Mouse (Mus musculus) hindbrain, embryonic 16.5 days (tissue): ENCODE results near the gene Dcxr. TPM values are rescaled to one million over a fixed set of nuclear protein-coding genes. Genes with fewer than 3 reads are reported as not detected.
"Not testable (repeated sequence)": the region's sequence is repeated elsewhere in the genome, so short reads cannot be mapped to it uniquely, and the experiment has no call there.

Experiments used
- ATAC-seq: fragments of 200-750 bp; cut with Nextera tagmentation; 2 replicates; pipeline ENCODE4 v1.8.0; 2017; ENCODE audit warnings: moderate TSS enrichment, moderate library complexity
- H3K27ac ChIP-seq: fragments of 300-500 bp; sonication (generic); 2 replicates; pipeline ENCODE4 v1.5.1; 2014; ENCODE audit warnings: low read depth, mild to moderate bottlenecking, control low read depth, low read length, moderate library complexity
- H3K27me3 ChIP-seq: fragments of 300-500 bp; sonication (generic); replicated peaks from 2 replicates; pipeline ENCODE4 v1.6.1; 2014; ENCODE audit warnings: low read length; ENCODE audit not compliant: control insufficient read depth, insufficient read depth
- H3K36me3 ChIP-seq: fragments of 300-500 bp; sonication (generic); 2 replicates; pipeline ENCODE4 v1.6.1; 2014; ENCODE audit warnings: mild to moderate bottlenecking, low read length, moderate library complexity, mixed read lengths; ENCODE audit not compliant: control insufficient read depth, insufficient read depth
- H3K4me1 ChIP-seq: fragments of 300-500 bp; sonication (generic); 2 replicates; pipeline ENCODE4 v1.6.1; 2014; ENCODE audit warnings: low read depth, low read length; ENCODE audit not compliant: control insufficient read depth, insufficient read depth
- H3K4me2 ChIP-seq: fragments of 300-500 bp; sonication (generic); 2 replicates; pipeline ENCODE4 v1.6.1; 2014; ENCODE audit warnings: mild to moderate bottlenecking, low read length, control low read depth, moderate library complexity
- H3K4me3 ChIP-seq: fragments of 300-500 bp; sonication (generic); 2 replicates; pipeline ENCODE4 v1.5.1; 2014; ENCODE audit warnings: mild to moderate bottlenecking, low read length, control low read depth, moderate library complexity
- H3K9ac ChIP-seq: fragments of 300-500 bp; sonication (generic); 2 replicates; pipeline ENCODE4 v1.6.1; 2014; ENCODE audit warnings: low read depth, mild to moderate bottlenecking, control low read depth, low read length, moderate library complexity
- H3K9me3 ChIP-seq: fragments of 300-500 bp; sonication (generic); 2 replicates; pipeline ENCODE4 v1.6.1; 2014; ENCODE audit warnings: mild to moderate bottlenecking, low read length, moderate library complexity; ENCODE audit not compliant: control insufficient read depth
- WGBS: fragments of 180-500 bp; shearing (Covaris S2); extraction: QIAGEN DNeasy Blood & Tissue Kit; methylation state at CpG from one replicate; pipeline ENCODE4 v1.1.7; 2014; 5-methylcytosine and 5-hydroxymethylcytosine counted together
- polyA plus RNA-seq: library from polyadenylated mRNA; unstranded; fragments of >200 nt; fragmentation: Nextera tagmentation; extraction: Ambion mirVana; gene quantifications from 2 replicates; pipeline ENCODE4 v1.2.1, GENCODE M21; 2015

Gene Dcxr
- polyA plus RNA-seq, 1 experiment from 2014 or later: 11.1 TPM

DNA sequence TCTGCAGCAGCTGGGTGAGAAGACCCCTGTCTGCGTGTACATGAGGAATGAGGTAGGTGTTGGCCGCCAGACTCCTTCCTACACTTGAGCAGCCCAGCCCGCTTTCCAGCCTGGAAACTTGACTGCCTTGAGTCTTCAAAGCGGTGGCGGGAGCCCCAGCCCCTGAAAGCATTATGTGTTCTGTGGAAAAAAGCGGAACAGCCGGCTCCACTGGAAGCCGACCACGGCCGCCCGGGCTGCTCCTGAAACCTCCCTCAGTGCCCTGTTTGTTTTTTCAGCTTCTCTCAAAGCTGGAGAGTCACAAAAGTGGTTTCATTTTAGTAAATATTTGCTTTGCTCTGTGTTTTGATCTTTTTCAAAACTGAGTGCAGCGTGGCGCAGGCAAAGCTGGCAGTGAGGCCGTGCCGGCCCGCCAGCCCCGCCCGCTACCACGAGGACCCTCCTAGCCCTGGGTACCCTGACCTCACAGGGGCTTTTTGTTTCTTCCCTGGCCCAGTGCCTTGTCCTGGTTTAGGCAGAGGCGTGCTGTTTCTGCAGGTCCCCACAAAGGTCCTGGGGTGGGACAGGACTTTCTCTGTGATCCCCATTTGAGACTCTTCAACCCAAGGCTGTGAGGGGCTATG is 40.3 kb downstream of the Dcxr start:
- H3K4me1 ChIP-seq: no peaks in the 10 kb centered on the region
- no peak overlapping the region for H3K9ac ChIP-seq
- no peaks in the 10 kb centered on the region for H3K27me3 ChIP-seq
- no peak overlapping the region for H3K4me3 ChIP-seq
- no peaks in the 10 kb centered on the region for H3K9me3 ChIP-seq
- no peak overlapping the region for H3K4me2 ChIP-seq
- H3K36me3 ChIP-seq: peaks cover 8% of the 10 kb centered on the region
- peak overlapping the region; percentile 20; the same call in 1 of the 2 replicates for H3K27ac ChIP-seq
- WGBS: 77% methylated on average over 20 of the region's 20 CpGs
- ATAC-seq: no peak

DNA sequence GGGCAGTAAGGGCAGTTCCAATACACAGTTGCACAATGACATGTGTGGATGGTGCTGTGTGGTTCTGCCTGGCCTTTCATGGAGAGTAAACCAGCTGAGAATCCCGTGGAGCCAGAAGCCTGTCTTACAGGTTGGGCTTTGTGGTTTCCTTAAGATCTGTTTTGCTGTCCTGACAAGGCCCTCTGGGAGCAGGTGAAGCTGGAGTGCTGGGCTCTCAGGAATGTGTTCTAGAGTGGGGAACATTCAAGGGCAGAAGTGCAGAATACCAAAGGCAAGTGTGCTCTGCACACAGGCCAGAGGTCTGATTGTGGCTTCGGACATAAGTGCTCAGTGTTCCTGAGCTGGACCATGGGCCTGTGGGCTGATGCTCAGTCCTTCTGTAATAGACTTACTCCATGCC is 42.4 kb downstream of the Dcxr start:
- WGBS: 86% methylated on average over 2 of the region's 2 CpGs
- peaks cover 8% of the 10 kb centered on the region for H3K36me3 ChIP-seq
- H3K4me1 ChIP-seq: no peaks in the 10 kb centered on the region
- no peaks in the 10 kb centered on the region for H3K27me3 ChIP-seq
- H3K9me3 ChIP-seq: no peaks in the 10 kb centered on the region
- ATAC-seq: no peak
- no peak overlapping the region for H3K4me2 ChIP-seq
- H3K4me3 ChIP-seq: no peak overlapping the region
- no peak overlapping the region for H3K27ac ChIP-seq
- H3K9ac ChIP-seq: no peak overlapping the region

DNA sequence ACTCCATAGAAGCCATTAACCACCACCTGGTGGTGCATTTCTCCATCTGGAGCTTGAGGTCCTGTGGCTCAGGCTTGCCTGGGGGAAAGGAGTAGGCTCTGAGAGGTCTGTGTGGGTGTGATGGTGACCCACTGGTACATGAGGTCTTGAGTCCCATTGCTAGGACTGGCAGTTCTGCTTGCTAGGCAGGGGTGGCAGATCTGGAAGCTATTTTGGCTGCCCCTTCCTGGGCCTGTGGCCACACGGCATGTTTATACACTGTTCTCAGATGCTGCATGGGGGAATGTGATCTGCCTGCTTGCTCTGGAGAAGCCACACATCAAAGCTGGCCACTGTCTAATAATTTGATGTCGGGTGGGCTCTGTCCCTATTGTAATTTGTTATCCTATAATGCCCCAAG is 43.0 kb downstream of the Dcxr start:
- H3K36me3 ChIP-seq: peaks cover 7% of the 10 kb centered on the region
- H3K4me1 ChIP-seq: no peaks in the 10 kb centered on the region
- no peak overlapping the region for H3K27ac ChIP-seq
- no peak for ATAC-seq
- H3K9me3 ChIP-seq: no peaks in the 10 kb centered on the region
- H3K27me3 ChIP-seq: no peaks in the 10 kb centered on the region
- H3K4me2 ChIP-seq: no peak overlapping the region
- no peak overlapping the region for H3K9ac ChIP-seq
- 96% methylated on average over 2 of the region's 2 CpGs for WGBS
- no peak overlapping the region for H3K4me3 ChIP-seq

DNA sequence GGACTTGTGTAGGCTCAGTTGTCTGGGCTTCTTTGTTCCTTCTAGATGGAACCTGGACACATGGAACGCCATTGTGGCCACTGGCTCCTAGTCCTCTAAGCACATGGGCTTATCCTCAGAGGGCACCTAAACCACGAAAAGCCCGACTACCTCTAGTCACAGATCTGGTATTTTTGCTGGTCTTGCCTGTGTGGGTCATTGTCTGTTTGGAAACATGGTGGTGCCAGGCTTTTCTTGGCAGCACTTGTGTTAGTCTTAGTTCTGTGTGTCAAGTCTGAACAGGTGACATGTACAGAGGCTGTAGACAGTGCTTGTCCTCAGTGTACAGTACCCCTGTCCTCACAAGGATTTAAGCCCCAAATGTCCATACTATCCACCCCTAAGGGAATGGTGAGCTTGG is 43.5 kb downstream of the Dcxr start:
- ATAC-seq: no peak
- no peak overlapping the region for H3K9ac ChIP-seq
- H3K36me3 ChIP-seq: peaks cover 5% of the 10 kb centered on the region; the same call in 1 of the 2 replicates
- no peak overlapping the region for H3K4me3 ChIP-seq
- no peaks in the 10 kb centered on the region for H3K4me1 ChIP-seq
- no peak overlapping the region for H3K4me2 ChIP-seq
- H3K27ac ChIP-seq: no peak overlapping the region
- WGBS: 93% methylated on average over 3 of the region's 3 CpGs
- no peaks in the 10 kb centered on the region for H3K27me3 ChIP-seq
- no peaks in the 10 kb centered on the region for H3K9me3 ChIP-seq

DNA sequence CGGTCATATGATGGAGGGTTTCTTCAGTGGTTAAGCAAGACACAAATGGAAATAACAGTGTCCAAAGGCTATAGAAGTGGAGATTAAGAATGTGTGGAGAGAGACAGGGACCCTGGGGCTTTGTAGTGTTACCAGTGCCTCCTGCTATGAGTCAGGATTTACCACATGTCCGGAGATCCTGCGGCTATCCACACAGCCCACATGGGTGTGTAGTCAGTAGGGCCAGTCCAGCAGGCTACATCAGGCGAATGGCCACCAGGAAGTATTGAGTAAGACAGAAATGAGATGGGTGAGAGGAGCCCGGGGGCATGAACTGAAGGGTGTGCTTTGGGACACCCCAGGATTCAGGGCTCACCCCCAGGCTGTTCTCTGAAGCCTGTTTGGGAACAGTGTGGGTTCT is 44.4 kb downstream of the Dcxr start:
- peaks cover 9% of the 10 kb centered on the region; the same call in 1 of the 2 replicates for H3K36me3 ChIP-seq

DNA sequence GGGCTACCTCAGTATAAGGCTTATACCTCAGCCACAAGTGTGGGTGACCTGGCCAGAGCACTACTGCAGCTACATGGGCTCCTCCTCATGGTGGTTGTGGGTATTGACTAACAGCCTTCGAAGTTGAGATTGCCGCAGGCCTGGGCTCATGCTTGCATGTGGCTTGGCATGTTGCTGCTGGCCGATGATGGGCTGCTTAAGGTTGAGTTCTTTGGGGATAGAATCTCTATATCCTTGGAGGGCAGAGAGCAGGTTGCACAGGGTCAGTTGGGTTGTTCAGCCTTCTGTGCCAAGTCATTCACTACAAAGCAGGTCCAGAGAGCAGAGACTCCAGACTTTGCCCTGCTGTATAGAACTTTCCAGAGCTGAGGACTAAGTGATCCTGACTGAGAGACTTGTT is 47.2 kb downstream of the Dcxr start:
- H3K4me3 ChIP-seq: no peak overlapping the region
- ATAC-seq: no peak
- 86% methylated on average over 3 of the region's 3 CpGs for WGBS

More for the DNA sequence above, 44.4 kb downstream of the Dcxr start:
- Histone ChIP-seq H3K9me3 (no peaks in the 10 kb centered on the region), H3K27ac (no peak overlapping the region), H3K27me3 (no peaks in the 10 kb centered on the region), H3K4me2 (no peak overlapping the region), H3K4me1 (no peaks in the 10 kb centered on the region), H3K9ac (no peak overlapping the region), H3K4me3 (no peak overlapping the region)
- WGBS: 95% methylated on average over 5 of the region's 5 CpGs
- ATAC-seq: no peak

DNA sequence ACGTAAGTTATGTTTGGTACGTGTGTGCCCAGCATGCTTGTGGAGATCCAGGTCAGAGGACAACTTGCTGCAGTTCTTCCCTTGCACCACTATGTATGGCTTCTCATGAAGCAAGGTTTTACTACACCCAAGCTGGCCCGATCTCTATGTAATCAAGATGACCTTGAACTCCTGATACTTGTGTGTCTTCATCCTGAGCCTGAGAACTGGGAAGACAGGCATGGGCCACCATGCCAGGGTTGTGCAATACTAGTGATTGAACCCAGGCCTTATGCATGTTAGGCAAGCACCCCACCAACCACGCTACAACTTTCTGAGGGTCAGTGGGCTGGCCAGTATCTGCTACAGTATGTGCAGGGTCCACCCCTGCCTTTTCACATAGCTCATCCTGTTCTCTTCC is 50.1 kb downstream of the Dcxr start:
- no peak overlapping the region for H3K4me3 ChIP-seq
- 91% methylated on average over 4 of the region's 4 CpGs for WGBS
- H3K9ac ChIP-seq: no peak overlapping the region
- H3K27ac ChIP-seq: no peak overlapping the region
- ATAC-seq: no peak
- no peaks in the 10 kb centered on the region for H3K9me3 ChIP-seq
- H3K36me3 ChIP-seq: peaks cover 5% of the 10 kb centered on the region; the same call in 1 of the 2 replicates
- H3K27me3 ChIP-seq: no peaks in the 10 kb centered on the region
- H3K4me1 ChIP-seq: peaks cover 7% of the 10 kb centered on the region
- H3K4me2 ChIP-seq: no peak overlapping the region

More for the DNA sequence above, 47.2 kb downstream of the Dcxr start:
- no peaks in the 10 kb centered on the region for H3K9me3 ChIP-seq
- peaks cover 5% of the 10 kb centered on the region; the same call in 1 of the 2 replicates for H3K36me3 ChIP-seq
- no peak overlapping the region for H3K4me2 ChIP-seq
- no peaks in the 10 kb centered on the region for H3K27me3 ChIP-seq
- no peak overlapping the region for H3K9ac ChIP-seq
- no peak overlapping the region for H3K27ac ChIP-seq
- H3K4me1 ChIP-seq: no peaks in the 10 kb centered on the region

DNA sequence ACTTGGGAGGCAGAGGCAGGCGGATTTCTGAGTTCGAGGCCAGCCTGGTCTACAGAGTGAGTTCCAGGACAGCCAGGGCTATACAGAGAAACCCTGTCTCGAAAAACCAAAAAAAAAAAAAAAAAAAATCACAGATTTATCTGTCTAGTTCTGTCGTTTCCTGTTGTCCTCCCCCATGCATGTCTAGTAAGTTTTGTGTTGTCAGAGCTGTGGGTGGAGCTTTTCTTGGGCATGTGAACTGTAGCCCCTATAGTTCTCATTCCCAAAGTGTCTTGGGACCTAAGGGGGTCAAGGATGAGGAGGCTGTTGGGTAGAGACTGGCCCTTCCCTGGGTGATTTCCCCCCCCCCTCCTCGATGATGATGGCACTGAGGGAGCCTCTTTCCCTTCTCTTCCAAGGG is 51.2 kb downstream of the Dcxr start:
- not testable (repeated sequence) for H3K4me1 ChIP-seq, H3K9ac ChIP-seq, H3K27ac ChIP-seq, H3K9me3 ChIP-seq, H3K4me3 ChIP-seq, H3K27me3 ChIP-seq, H3K36me3 ChIP-seq, ATAC-seq, H3K4me2 ChIP-seq
- 94% methylated on average over 4 of the region's 5 CpGs for WGBS
